Mouse (Mus musculus): ENCODE data around the gene Fry.

GRCm38 (mm10) chr5:150145967-150146366, 27.5 kb downstream of the Fry start:
- TF ChIP-seq POLR2A (IDR thresholded peaks at IDR 0.05; ENCODE audit: low read depth, low read length) (no peak), CTCF (IDR thresholded peaks at IDR 0.05; ENCODE audit: borderline replicate concordance, insufficient read depth, low read length) (no peak)

Data from embryonic fibroblast, embryonic 13.5 days (primary cell).